Mouse (Mus musculus) heart, embryonic 16.5 days (tissue): ENCODE results near the gene Tstd3. TPM values are rescaled to one million over a fixed set of nuclear protein-coding genes. Genes with fewer than 3 reads are reported as not detected.
A peak's percentile ranks its signal among the peaks of the same experiment; 100 is the strongest.

ENCODE experiments used
- ATAC-seq: fragments of 200-750 bp; cut with Nextera tagmentation; replicated peaks from 2 replicates; pipeline ENCODE4 v1.8.0; 2017; ENCODE audit warnings: moderate number of reproducible peaks; ENCODE audit not compliant: insufficient read depth, low FRiP score; ENCODE audit errors: extremely low read depth
- H3K27ac ChIP-seq: fragments of 300-500 bp; sonication (generic); 2 replicates; pipeline ENCODE4 v1.5.1; 2014; ENCODE audit warnings: mild to moderate bottlenecking, low read length, control low read depth, moderate library complexity
- H3K27me3 ChIP-seq: fragments of 300-500 bp; sonication (generic); 2 replicates; pipeline ENCODE4 v1.6.1; 2014; ENCODE audit warnings: low read length, mixed read lengths; ENCODE audit not compliant: control insufficient read depth, insufficient read depth
- H3K36me3 ChIP-seq: fragments of 300-500 bp; sonication (generic); 2 replicates; pipeline ENCODE4 v1.6.1; 2014; ENCODE audit not compliant: control insufficient read depth, insufficient read depth
- H3K4me1 ChIP-seq: fragments of 300-500 bp; sonication (generic); 2 replicates; pipeline ENCODE4 v1.6.1; 2014; ENCODE audit warnings: low read length, mixed read lengths; ENCODE audit not compliant: control insufficient read depth, insufficient read depth
- H3K4me2 ChIP-seq: fragments of 300-500 bp; sonication (generic); 2 replicates; pipeline ENCODE4 v1.6.1; 2014; ENCODE audit warnings: low read depth, mild to moderate bottlenecking, control low read depth, low read length
- H3K4me3 ChIP-seq: fragments of 300-500 bp; sonication (generic); 2 replicates; pipeline ENCODE4 v1.5.1; 2014; ENCODE audit warnings: mild to moderate bottlenecking, control low read depth, low read length
- H3K9ac ChIP-seq: fragments of 300-500 bp; sonication (generic); 2 replicates; pipeline ENCODE4 v1.6.1; 2014; ENCODE audit warnings: low read length, control low read depth
- H3K9me3 ChIP-seq: fragments of 300-500 bp; sonication (generic); replicated peaks from 2 replicates; pipeline ENCODE4 v1.6.1; 2016; ENCODE audit warnings: low read length; ENCODE audit not compliant: control insufficient read depth
- WGBS: fragments of 180-500 bp; shearing (Covaris S2); extraction: QIAGEN DNeasy Blood & Tissue Kit; methylation state at CpG from one replicate; pipeline ENCODE4 v1.1.7; 2014; 5-methylcytosine and 5-hydroxymethylcytosine counted together
- polyA plus RNA-seq: library from polyadenylated mRNA; unstranded; fragments of >200 nt; fragmentation: Nextera tagmentation; extraction: Ambion mirVana; gene quantifications from 2 replicates; pipeline ENCODE4 v1.2.1, GENCODE M21; 2015

Tstd3 gene
- polyA plus RNA-seq, 1 experiment from 2014 or later, result 19.7 TPM

- Histone ChIP-seq H3K4me2 (peak overlapping the region; percentile 87), H3K4me3 (peak overlapping the region; percentile 94), H3K36me3 (no peaks in the 10 kb centered on the region), H3K27ac (peak overlapping the region; percentile 72), H3K4me1 (peaks cover 5% of the 10 kb centered on the region; the same call in 1 of the 2 replicates), H3K9ac (peak overlapping the region; percentile 92), H3K9me3 (no peaks in the 10 kb centered on the region), H3K27me3 (no peaks in the 10 kb centered on the region)
- WGBS, result under 1% methylated on average over 22 of the region's 22 CpGs
- ATAC-seq, result peak; percentile 39
Measured at GRCm38 (mm10) chr4:21726912-21727614, 39.9 kb downstream of the Tstd3 start.

DNA sequence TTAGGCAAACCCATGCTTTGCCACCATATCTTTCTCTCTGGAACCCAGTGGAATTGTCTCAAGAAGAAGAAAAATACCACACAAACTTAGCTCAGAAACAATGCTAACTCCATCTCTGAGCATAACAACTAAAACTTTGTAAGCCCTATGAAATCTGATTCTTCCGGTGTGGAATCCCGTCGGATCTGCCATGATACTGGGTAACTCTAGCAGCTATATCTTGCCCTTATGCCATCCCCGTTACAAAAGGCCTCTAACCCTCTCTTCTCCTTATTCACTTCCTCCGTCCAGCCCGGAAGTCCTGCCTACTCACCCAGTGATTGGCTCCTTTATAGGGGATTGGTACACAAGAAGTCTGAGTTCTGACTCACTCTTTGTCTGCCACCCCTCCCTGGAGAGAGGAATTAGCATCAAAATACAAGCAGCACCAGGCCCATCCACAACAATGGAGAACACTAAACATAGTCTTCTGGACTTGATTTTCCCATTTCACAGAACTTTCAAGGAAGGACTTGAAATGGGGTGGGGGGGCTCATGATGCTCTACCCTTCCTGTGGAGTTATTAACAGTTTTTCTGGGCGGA, 44.2 kb downstream of the Tstd3 start:
- Histone ChIP-seq H3K36me3 (no peaks in the 10 kb centered on the region), H3K4me2 (no peak overlapping the region), H3K9me3 (no peaks in the 10 kb centered on the region), H3K27ac (no peak overlapping the region), H3K4me1 (no peaks in the 10 kb centered on the region), H3K4me3 (no peak overlapping the region), H3K9ac (no peak overlapping the region), H3K27me3 (no peaks in the 10 kb centered on the region; the same call in 1 of the 2 replicates)
- 62% methylated on average over 7 of the region's 7 CpGs for WGBS
- ATAC-seq, result no peak

DNA sequence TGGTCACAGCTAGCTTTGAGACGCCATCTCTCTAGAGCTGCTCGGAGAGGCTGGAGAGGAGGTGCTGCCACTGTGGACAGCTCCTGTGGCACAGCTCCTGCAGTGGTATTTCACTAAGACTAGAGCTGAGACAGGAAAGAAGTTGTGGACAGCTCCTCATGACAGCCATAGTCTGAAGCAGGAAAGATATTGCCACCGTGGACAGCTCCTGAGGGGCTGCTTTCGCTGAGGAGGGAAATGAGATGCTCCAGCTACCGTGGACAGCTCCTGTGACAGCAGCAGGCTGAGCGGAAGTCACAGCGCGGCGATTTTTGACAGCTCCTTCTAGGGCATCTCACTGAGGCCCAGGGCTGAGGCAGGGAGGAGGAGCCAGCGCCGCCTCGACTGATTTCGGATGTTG, 54.9 kb downstream of the Tstd3 start:
- Histone ChIP-seq H3K27me3 (no peaks in the 10 kb centered on the region; the same call in 1 of the 2 replicates), H3K4me1 (peaks cover 2% of the 10 kb centered on the region; the same call in 1 of the 2 replicates), H3K36me3 (no peaks in the 10 kb centered on the region), H3K4me3 (no peak overlapping the region), H3K27ac (no peak overlapping the region), H3K9me3 (no peaks in the 10 kb centered on the region), H3K9ac (no peak overlapping the region), H3K4me2 (no peak overlapping the region)
- peak; percentile 95 for ATAC-seq
- WGBS, result 2% methylated on average over 13 of the region's 13 CpGs

Other genes starting within 250 kb of the Tstd3 start
- not detected in 2 replicates for gene Prdm13, start 81.2 kb downstream of the Tstd3 start, polyA plus RNA-seq
- gene Ccnc, start 39.5 kb downstream of the Tstd3 start, polyA plus RNA-seq, result 24.6 and 29.2 TPM in 2 replicates
- 6.2 and 6.4 TPM in 2 replicates for gene Usp45, start 56 bp downstream of the Tstd3 start, polyA plus RNA-seq
- 77.0 and 79.7 TPM in 2 replicates for gene Pnisr, start 80.4 kb upstream of the Tstd3 start, polyA plus RNA-seq
- gene Coq3, start 112.5 kb upstream of the Tstd3 start, polyA plus RNA-seq, result 22.6 and 22.7 TPM in 2 replicates
- gene Faxc, start 164.1 kb upstream of the Tstd3 start, polyA plus RNA-seq, result 1.3 and 1.6 TPM in 2 replicates